Mouse (Mus musculus) heart, postnatal 0 days (tissue): ENCODE data around the gene Zcchc7. TPM values are rescaled to one million over a fixed set of nuclear protein-coding genes. Genes with fewer than 3 reads are reported as not detected.
A peak's percentile ranks its signal among the peaks of the same experiment; 100 is the strongest.

ENCODE experiments used
- ATAC-seq: fragments of 200-750 bp; cut with Nextera tagmentation; 2 replicates; pipeline ENCODE4 v1.8.0; 2017; ENCODE audit warnings: low read depth, moderate number of reproducible peaks, moderate library complexity; ENCODE audit not compliant: insufficient read depth
- DNase-seq: peaks from one replicate; pipeline ENCODE4 v3.0.0-alpha.2; 2016; ENCODE audit warnings: low spot score
- H3K27ac ChIP-seq: fragments of 300-500 bp; sonication (generic); 2 replicates; pipeline ENCODE4 v1.5.1; 2014; ENCODE audit warnings: low read depth, mild to moderate bottlenecking
- H3K27me3 ChIP-seq: fragments of 300-500 bp; sonication (generic); 2 replicates; pipeline ENCODE4 v1.6.1; 2014; ENCODE audit warnings: low read length, mixed read lengths; ENCODE audit not compliant: control insufficient read depth, insufficient read depth
- H3K36me3 ChIP-seq: fragments of 300-500 bp; sonication (generic); replicated peaks from 2 replicates; pipeline ENCODE4 v1.6.1; 2014; ENCODE audit warnings: low read length, mixed read lengths; ENCODE audit not compliant: control insufficient read depth, insufficient read depth
- H3K4me1 ChIP-seq: fragments of 300-500 bp; sonication (generic); 2 replicates; pipeline ENCODE4 v1.6.1; 2014; ENCODE audit warnings: antibody characterized with exemption; ENCODE audit not compliant: control insufficient read depth, insufficient read depth
- H3K4me2 ChIP-seq: fragments of 300-500 bp; sonication (generic); 2 replicates; pipeline ENCODE4 v1.6.1; 2014; ENCODE audit warnings: low read depth, mild to moderate bottlenecking, low read length, moderate library complexity
- H3K4me3 ChIP-seq: fragments of 300-500 bp; sonication (generic); 2 replicates; pipeline ENCODE4 v1.5.1; 2014; ENCODE audit warnings: low read depth, low read length
- H3K9ac ChIP-seq: fragments of 300-500 bp; sonication (generic); replicated peaks from 2 replicates; pipeline ENCODE4 v1.6.1; 2014; ENCODE audit warnings: low read depth, low read length, mixed read lengths
- H3K9me3 ChIP-seq: fragments of 300-500 bp; sonication (generic); replicated peaks from 2 replicates; pipeline ENCODE4 v1.6.1; 2016; ENCODE audit warnings: low read length; ENCODE audit not compliant: control insufficient read depth
- CTCF ChIP-seq: IDR thresholded peaks from 2 replicates; pipeline ENCODE4 v1.5.1; 2016; ENCODE audit warnings: antibody characterized with exemption, control low read depth, low read depth
- EP300 ChIP-seq: IDR thresholded peaks from 2 replicates; pipeline ENCODE4 v1.6.1; 2016; ENCODE audit warnings: antibody characterized with exemption, low read depth
- WGBS: fragments of 180-500 bp; shearing (Covaris S2); extraction: QIAGEN DNeasy Blood & Tissue Kit; methylation state at CpG from one replicate; pipeline ENCODE4 v1.1.7; 2014; 5-methylcytosine and 5-hydroxymethylcytosine counted together
- polyA plus RNA-seq: library from polyadenylated mRNA; unstranded; fragments of >200 nt; fragmentation: Nextera tagmentation; extraction: Ambion mirVana; gene quantifications from 2 replicates; pipeline ENCODE4 v1.2.1, GENCODE M21; 2015
- total RNA-seq: library from RNA; depleted of rRNA; stranded (reverse); fragments of >200 nt; gene quantifications from 2 replicates; pipeline ENCODE4 v1.2.3, GENCODE M21; 2014; ENCODE audit warnings: low replicate concordance; rRNA removed

Gene Zcchc7
- total RNA-seq (7.3 and 14.1 TPM in 2 replicates), polyA plus RNA-seq (21.4 and 22.4 TPM in 2 replicates)

GRCm38 (mm10) chr4:44755553-44756133 is at the start of gene Zcchc7:
Gene Zcchc7 (plus strand): TSS chr4:44755877.
- H3K9me3 ChIP-seq: no peaks in the 10 kb centered on the region
- no peaks in the 10 kb centered on the region for H3K36me3 ChIP-seq
- WGBS: 4% methylated on average over 15 of the region's 15 CpGs
- H3K9ac ChIP-seq: peak within 1 kb of the TSS; percentile 89
- H3K4me2 ChIP-seq: peak within 1 kb of the TSS; percentile 78
- DNase-seq (no peak), ATAC-seq (0 out of 2 replicates have a peak, but pooled peaks have one; percentile 21)
- peak within 1 kb of the TSS; percentile 88 for H3K27ac ChIP-seq
- H3K27me3 ChIP-seq: no peaks in the 10 kb centered on the region
- TF ChIP-seq EP300: no peak
- H3K4me1 ChIP-seq: no peaks in the 10 kb centered on the region
- H3K4me3 ChIP-seq: peak within 1 kb of the TSS; percentile 87

GRCm38 (mm10) chr4:44705967-44706366 is 49.7 kb upstream of the Zcchc7 start:
- Histone ChIP-seq H3K4me2 (no peak overlapping the region), H3K9ac (no peak overlapping the region), H3K36me3 (no peaks in the 10 kb centered on the region), H3K27ac (no peak overlapping the region), H3K4me3 (no peak overlapping the region), H3K9me3 (no peaks in the 10 kb centered on the region), H3K27me3 (peaks cover 99% of the 10 kb centered on the region), H3K4me1 (peaks cover 15% of the 10 kb centered on the region)
- DNase-seq (no peak), ATAC-seq (no peak)
- TF ChIP-seq CTCF (no peak), EP300 (no peak)
- 5% methylated on average over 7 of the region's 7 CpGs for WGBS

- Histone ChIP-seq H3K4me3 (no peak overlapping the region), H3K36me3 (no peaks in the 10 kb centered on the region), H3K4me2 (no peak overlapping the region), H3K9ac (no peak overlapping the region), H3K9me3 (no peaks in the 10 kb centered on the region), H3K4me1 (peaks cover 15% of the 10 kb centered on the region), H3K27ac (no peak overlapping the region), H3K27me3 (peaks cover 99% of the 10 kb centered on the region)
- no peak for DNase-seq
- 25% methylated on average over 1 of the region's 1 CpGs for WGBS
- no peak for TF ChIP-seq EP300
- no peak for TF ChIP-seq CTCF
- no peak for ATAC-seq
Observed at GRCm38 (mm10) chr4:44706865-44707264, 48.8 kb upstream of the Zcchc7 start.

GRCm38 (mm10) chr4:44708311-44708710 is 47.4 kb upstream of the Zcchc7 start:
- TF ChIP-seq CTCF (no peak), EP300 (no peak)

GRCm38 (mm10) chr4:44709091-44709695 is 46.5 kb upstream of the Zcchc7 start:
- Histone ChIP-seq H3K27ac (no peak overlapping the region), H3K9ac (no peak overlapping the region), H3K4me3 (no peak overlapping the region), H3K4me2 (no peak overlapping the region), H3K4me1 (peaks cover 3% of the 10 kb centered on the region), H3K36me3 (no peaks in the 10 kb centered on the region), H3K9me3 (no peaks in the 10 kb centered on the region), H3K27me3 (peaks cover 99% of the 10 kb centered on the region)
- ATAC-seq (no peak), DNase-seq (no peak)
- TF ChIP-seq CTCF (no peak), EP300 (no peak)

More at GRCm38 (mm10) chr4:44708311-44708710, 47.4 kb upstream of the Zcchc7 start:
- Histone ChIP-seq H3K27me3 (peaks cover 99% of the 10 kb centered on the region), H3K27ac (no peak overlapping the region), H3K9ac (no peak overlapping the region), H3K4me2 (no peak overlapping the region), H3K36me3 (no peaks in the 10 kb centered on the region), H3K9me3 (no peaks in the 10 kb centered on the region), H3K4me1 (peaks cover 12% of the 10 kb centered on the region), H3K4me3 (no peak overlapping the region)
- ATAC-seq (no peak), DNase-seq (no peak)
- WGBS: 44% methylated on average over 8 of the region's 8 CpGs
